Mouse (Mus musculus): ENCODE data around the gene Pet117. TPM values are rescaled to one million over a fixed set of nuclear protein-coding genes. Genes with fewer than 3 reads are reported as not detected.
A peak's percentile ranks its signal among the peaks of the same experiment; 100 is the strongest.

Pet117 gene
- polyA plus RNA-seq, 1 experiment from 2014 or later = 0.81 TPM

DNA sequence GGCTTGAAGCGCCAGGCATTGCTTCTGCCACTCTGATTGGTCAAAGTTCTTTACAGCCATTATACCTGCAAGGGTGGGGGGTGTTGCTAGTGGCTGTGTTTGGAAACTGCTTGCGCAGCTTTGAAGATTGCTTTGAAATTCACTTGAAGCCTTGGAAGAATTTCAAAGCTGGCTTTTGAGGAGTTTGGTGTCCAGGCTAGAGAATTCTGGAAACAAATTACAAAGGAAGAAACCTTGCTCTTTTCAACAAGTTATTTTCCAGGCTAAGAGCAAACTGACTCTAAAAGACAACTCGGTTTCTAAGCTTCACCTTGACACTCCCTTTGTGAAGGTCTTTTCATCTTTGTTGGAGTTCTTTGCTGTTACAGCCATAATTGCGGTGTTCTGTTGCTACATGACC lies 30.7 kb downstream of the Pet117 start:
- no peaks in the 10 kb centered on the region for H3K27me3 ChIP-seq (ENCODE audit: poor library complexity, severe bottlenecking)
- no peak for DNase-seq (ENCODE audit: extremely low spot score, low spot score)
- no peak overlapping the region for H3K27ac ChIP-seq
- H3K36me3 ChIP-seq (replicated peaks) = peaks cover 100% of the 10 kb centered on the region
- 90% methylated on average over 4 of the region's 4 CpGs for WGBS
- no peaks in the 10 kb centered on the region for H3K4me1 ChIP-seq
- H3K9me3 ChIP-seq = no peaks in the 10 kb centered on the region
- no peak overlapping the region for H3K4me3 ChIP-seq

DNA sequence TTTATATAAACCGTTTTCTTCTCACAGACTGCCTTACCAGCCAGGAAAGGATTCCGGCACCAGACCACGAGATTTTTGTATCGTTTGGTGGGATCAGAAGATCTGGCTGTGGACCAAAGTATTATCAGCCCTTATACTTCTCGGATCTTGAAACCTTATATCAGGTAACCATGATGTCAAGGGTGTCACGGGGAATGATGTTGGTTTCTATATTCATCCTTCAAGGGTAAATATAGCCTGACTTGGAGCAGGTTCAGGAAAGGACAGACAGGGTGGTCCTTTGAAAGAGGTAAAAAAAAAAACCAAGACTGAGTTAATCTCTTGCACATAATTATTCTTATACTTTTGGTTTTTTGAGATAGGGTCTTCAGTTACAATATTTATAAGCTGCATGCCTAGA lies 31.9 kb downstream of the Pet117 start:
- Histone ChIP-seq H3K27ac (no peak overlapping the region), H3K4me1 (no peaks in the 10 kb centered on the region), H3K9me3 (no peaks in the 10 kb centered on the region), H3K4me3 (no peak overlapping the region), H3K27me3 (ENCODE audit: poor library complexity, severe bottlenecking) (no peaks in the 10 kb centered on the region), H3K36me3 (replicated peaks) (peaks cover 99% of the 10 kb centered on the region)
- WGBS = 95% methylated on average over 6 of the region's 6 CpGs
- DNase-seq (ENCODE audit: extremely low spot score, low spot score) = no peak

GRCm38 (mm10) chr2:144409037-144409436 lies 40.2 kb downstream of the Pet117 start:
- no peaks in the 10 kb centered on the region for H3K9me3 ChIP-seq
- DNase-seq (ENCODE audit: extremely low spot score, low spot score) = no peak
- no peak overlapping the region for H3K4me3 ChIP-seq
- 95% methylated on average over 4 of the region's 4 CpGs for WGBS
- H3K4me1 ChIP-seq = no peaks in the 10 kb centered on the region
- H3K27me3 ChIP-seq (ENCODE audit: poor library complexity, severe bottlenecking) = no peaks in the 10 kb centered on the region
- no peak overlapping the region for H3K27ac ChIP-seq
- H3K36me3 ChIP-seq (replicated peaks) = peaks cover 72% of the 10 kb centered on the region

- H3K4me1 ChIP-seq = no peaks in the 10 kb centered on the region
- H3K4me3 ChIP-seq = no peak overlapping the region
- H3K9me3 ChIP-seq = no peaks in the 10 kb centered on the region
- no peak overlapping the region for H3K27ac ChIP-seq
- peaks cover 63% of the 10 kb centered on the region for H3K36me3 ChIP-seq (replicated peaks)
- WGBS = 88% methylated on average over 3 of the region's 3 CpGs
- H3K27me3 ChIP-seq (ENCODE audit: poor library complexity, severe bottlenecking) = no peaks in the 10 kb centered on the region
- no peak for DNase-seq (ENCODE audit: extremely low spot score, low spot score)
Observed at GRCm38 (mm10) chr2:144410603-144411002, 41.8 kb downstream of the Pet117 start.

DNA sequence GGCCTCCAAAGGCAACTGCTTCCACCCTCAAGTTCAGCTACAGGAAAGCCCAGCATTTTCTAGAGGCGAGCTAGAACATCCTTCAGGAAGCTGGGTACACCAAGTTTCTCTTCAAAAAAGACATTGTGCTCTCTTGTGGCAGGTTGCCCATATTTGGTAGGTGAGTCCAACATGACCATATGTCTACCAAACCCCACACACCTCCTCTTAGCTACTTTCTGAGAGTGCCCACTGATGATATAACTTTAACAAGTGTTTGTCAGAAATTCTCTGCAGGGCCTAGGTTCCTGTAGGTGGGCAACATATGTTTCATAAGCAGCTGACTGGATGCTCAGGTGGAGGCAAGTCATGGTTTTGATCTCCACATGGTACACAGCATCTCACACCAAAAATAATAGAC lies 45.9 kb downstream of the Pet117 start:
- Histone ChIP-seq H3K4me3 (no peak overlapping the region), H3K36me3 (replicated peaks) (peaks cover 27% of the 10 kb centered on the region), H3K4me1 (peaks cover 10% of the 10 kb centered on the region), H3K9me3 (no peaks in the 10 kb centered on the region), H3K27me3 (ENCODE audit: poor library complexity, severe bottlenecking) (no peaks in the 10 kb centered on the region), H3K27ac (no peak overlapping the region)
- WGBS = 81% methylated on average over 1 of the region's 1 CpGs
- no peak for DNase-seq (ENCODE audit: extremely low spot score, low spot score)

- Histone ChIP-seq H3K36me3 (replicated peaks) (peaks cover 10% of the 10 kb centered on the region; the same call in 1 of the 2 replicates), H3K9me3 (no peaks in the 10 kb centered on the region), H3K4me3 (no peak overlapping the region), H3K27ac (no peak overlapping the region), H3K27me3 (ENCODE audit: poor library complexity, severe bottlenecking) (no peaks in the 10 kb centered on the region), H3K4me1 (peaks cover 10% of the 10 kb centered on the region)
- WGBS = 39% methylated on average over 8 of the region's 8 CpGs
- no peak for DNase-seq (ENCODE audit: extremely low spot score, low spot score)
Observed at GRCm38 (mm10) chr2:144416859-144417258, 48.1 kb downstream of the Pet117 start.

- Histone ChIP-seq H3K27ac (0 out of 2 replicates have a peak overlapping the region, but pooled peaks have one; percentile 20), H3K27me3 (ENCODE audit: poor library complexity, severe bottlenecking) (no peaks in the 10 kb centered on the region), H3K4me1 (peaks cover 10% of the 10 kb centered on the region), H3K9me3 (no peaks in the 10 kb centered on the region), H3K4me3 (no peak overlapping the region), H3K36me3 (replicated peaks) (peaks cover 8% of the 10 kb centered on the region; the same call in 1 of the 2 replicates)
- no peak for DNase-seq (ENCODE audit: extremely low spot score, low spot score)
- 38% methylated on average over 2 of the region's 2 CpGs for WGBS
Observed at GRCm38 (mm10) chr2:144418062-144418461, 49.3 kb downstream of the Pet117 start.

- no peak for DNase-seq (ENCODE audit: extremely low spot score, low spot score)
- Histone ChIP-seq H3K27ac (no peak overlapping the region), H3K4me3 (no peak overlapping the region), H3K4me1 (peaks cover 10% of the 10 kb centered on the region), H3K9me3 (no peaks in the 10 kb centered on the region), H3K27me3 (ENCODE audit: poor library complexity, severe bottlenecking) (no peaks in the 10 kb centered on the region), H3K36me3 (replicated peaks) (no peaks in the 10 kb centered on the region)
- WGBS = 92% methylated on average over 10 of the region's 10 CpGs
Observed at GRCm38 (mm10) chr2:144422094-144422675, 53.4 kb downstream of the Pet117 start.

Other genes with a start within 250 kb of the Pet117 start
- gene Mgme1, start 98.3 kb upstream of the Pet117 start, polyA plus RNA-seq (2016; fragmentation: Nextera tagmentation; extraction: Ambion mirVana) = 27.1 and 28.0 TPM in 2 replicates
- 132 and 133 TPM in 2 replicates for gene Snx5, start 98.1 kb upstream of the Pet117 start, polyA plus RNA-seq (2016; fragmentation: Nextera tagmentation; extraction: Ambion mirVana)
- gene Ovol2, start 36.9 kb upstream of the Pet117 start, polyA plus RNA-seq (2016; fragmentation: Nextera tagmentation; extraction: Ambion mirVana) = 0.20 and 0.36 TPM in 2 replicates
- 64.7 and 65.7 TPM in 2 replicates for gene Kat14, start within 50 bp of the Pet117 start, polyA plus RNA-seq (2016; fragmentation: Nextera tagmentation; extraction: Ambion mirVana)
- gene Dzank1, start 158.4 kb downstream of the Pet117 start, polyA plus RNA-seq (2016; fragmentation: Nextera tagmentation; extraction: Ambion mirVana) = 2.1 and 2.8 TPM in 2 replicates
- 35.1 and 36.1 TPM in 2 replicates for gene Polr3f, start 158.7 kb downstream of the Pet117 start, polyA plus RNA-seq (2016; fragmentation: Nextera tagmentation; extraction: Ambion mirVana)
- gene Rbbp9, start 181.9 kb downstream of the Pet117 start, polyA plus RNA-seq (2016; fragmentation: Nextera tagmentation; extraction: Ambion mirVana) = 60.7 and 63.3 TPM in 2 replicates
- gene Sec23b, start 187.2 kb downstream of the Pet117 start, polyA plus RNA-seq (2016; fragmentation: Nextera tagmentation; extraction: Ambion mirVana) = 124 and 131 TPM in 2 replicates
- gene Smim26, start 225.1 kb downstream of the Pet117 start, polyA plus RNA-seq (2016; fragmentation: Nextera tagmentation; extraction: Ambion mirVana) = 31.2 and 31.5 TPM in 2 replicates
- gene Dtd1, start 230.9 kb downstream of the Pet117 start, polyA plus RNA-seq (2016; fragmentation: Nextera tagmentation; extraction: Ambion mirVana) = 37.7 and 40.4 TPM in 2 replicates

Data from forebrain, embryonic 10.5 days (tissue).